Mouse (Mus musculus) hindbrain, embryonic 11.5 days (tissue): ENCODE measurements at regions not wholly inside any gene's neighbourhood (a gene's known extent, or its start where the extent isn't known, plus 50 kb on each side); places are given as distances from the start of the nearest gene placed in this dataset.

Experiments
- ATAC-seq: fragments of 200-750 bp; cut with Nextera tagmentation; 2 replicates; pipeline ENCODE4 v1.8.0; 2017; ENCODE audit warnings: mild to moderate bottlenecking, moderate TSS enrichment, moderate library complexity; ENCODE audit not compliant: low FRiP score
- DNase-seq: peaks from one replicate; pipeline ENCODE4 v3.0.0-alpha.2; 2015; ENCODE audit warnings: low spot score
- H3K27ac ChIP-seq: fragments of 300-500 bp; sonication (generic); 2 replicates; pipeline ENCODE4 v1.5.1; 2014; ENCODE audit warnings: mild to moderate bottlenecking, low read depth, low read length
- H3K27me3 ChIP-seq: fragments of 300-500 bp; sonication (generic); 2 replicates; pipeline ENCODE4 v1.6.1; 2014; ENCODE audit warnings: mild to moderate bottlenecking, low read length, moderate library complexity, mixed read lengths; ENCODE audit not compliant: control insufficient read depth, insufficient read depth
- H3K36me3 ChIP-seq: fragments of 300-500 bp; sonication (generic); 2 replicates; pipeline ENCODE4 v1.6.1; 2014; ENCODE audit warnings: mild to moderate bottlenecking, low read length, moderate library complexity, mixed read lengths; ENCODE audit not compliant: control insufficient read depth, insufficient read depth
- H3K4me1 ChIP-seq: fragments of 300-500 bp; sonication (generic); replicated peaks from 2 replicates; pipeline ENCODE4 v1.6.1; 2014; ENCODE audit warnings: low read length, mixed read lengths; ENCODE audit not compliant: control insufficient read depth, insufficient read depth
- H3K4me2 ChIP-seq: fragments of 300-500 bp; sonication (generic); replicated peaks from 2 replicates; pipeline ENCODE4 v1.6.1; 2014; ENCODE audit warnings: mild to moderate bottlenecking, low read depth, low read length
- H3K4me3 ChIP-seq: fragments of 300-500 bp; sonication (generic); 2 replicates; pipeline ENCODE4 v1.5.1; 2014; ENCODE audit warnings: low read depth, low read length
- H3K9ac ChIP-seq: fragments of 300-500 bp; sonication (generic); 2 replicates; pipeline ENCODE4 v1.6.1; 2014; ENCODE audit warnings: low read depth, low read length
- H3K9me3 ChIP-seq: fragments of 300-500 bp; sonication (generic); 2 replicates; pipeline ENCODE4 v1.6.1; 2016; ENCODE audit warnings: low read length; ENCODE audit not compliant: control insufficient read depth
- WGBS: fragments of 180-500 bp; shearing (Covaris S2); extraction: QIAGEN DNeasy Blood & Tissue Kit; methylation state at CpG from one replicate; pipeline ENCODE4 v1.1.7; 2014; 5-methylcytosine and 5-hydroxymethylcytosine counted together

- whole genome bisulfite sequencing, result 71% methylated on average over 5 of the region's 5 CpGs
These were observed 90.4 kb downstream of the Tmx1 start for GRCm38 (mm10) chr12:70543299-70543698.

GRCm38 (mm10) chr12:70544326-70544725 lies 91.4 kb downstream of the Tmx1 start:
- no peak overlapping the region for H3K4me2 ChIP-seq
- no peaks in the 10 kb centered on the region for H3K9me3 ChIP-seq
- no peaks in the 10 kb centered on the region for H3K4me1 ChIP-seq
- no peak overlapping the region for H3K4me3 ChIP-seq
- DNase-seq (no peak), ATAC-seq (no peak)
- no peak overlapping the region for H3K9ac ChIP-seq
- no peak overlapping the region for H3K27ac ChIP-seq
- WGBS, result 29% methylated on average over 12 of the region's 12 CpGs
- no peaks in the 10 kb centered on the region for H3K27me3 ChIP-seq
- H3K36me3 ChIP-seq, result no peaks in the 10 kb centered on the region

More at GRCm38 (mm10) chr12:70543299-70543698, 90.4 kb downstream of the Tmx1 start:
- H3K36me3 ChIP-seq, result no peaks in the 10 kb centered on the region
- DNase-seq, result no peak
- no peak for ATAC-seq
- no peak overlapping the region for H3K9ac ChIP-seq
- H3K27ac ChIP-seq, result no peak overlapping the region
- H3K9me3 ChIP-seq, result no peaks in the 10 kb centered on the region
- no peak overlapping the region for H3K4me2 ChIP-seq
- H3K4me1 ChIP-seq, result no peaks in the 10 kb centered on the region
- no peak overlapping the region for H3K4me3 ChIP-seq
- H3K27me3 ChIP-seq, result no peaks in the 10 kb centered on the region

- Histone ChIP-seq H3K4me1 (no peaks in the 10 kb centered on the region), H3K36me3 (no peaks in the 10 kb centered on the region), H3K27me3 (no peaks in the 10 kb centered on the region), H3K4me3 (no peak overlapping the region), H3K4me2 (no peak overlapping the region), H3K27ac (no peak overlapping the region), H3K9me3 (no peaks in the 10 kb centered on the region), H3K9ac (no peak overlapping the region)
- no peak for DNase-seq
- 69% methylated on average over 7 of the region's 7 CpGs for WGBS
- ATAC-seq, result no peak
These were observed 92.1 kb downstream of the Tmx1 start for GRCm38 (mm10) chr12:70544850-70545510.

- H3K4me1 ChIP-seq, result no peaks in the 10 kb centered on the region
- H3K36me3 ChIP-seq, result no peaks in the 10 kb centered on the region
- H3K27ac ChIP-seq, result no peak overlapping the region
- WGBS, result 57% methylated on average over 6 of the region's 6 CpGs
- H3K9ac ChIP-seq, result no peak overlapping the region
- no peaks in the 10 kb centered on the region for H3K27me3 ChIP-seq
- no peaks in the 10 kb centered on the region for H3K9me3 ChIP-seq
- ATAC-seq (no peak), DNase-seq (no peak)
- no peak overlapping the region for H3K4me2 ChIP-seq
- no peak overlapping the region for H3K4me3 ChIP-seq
These were observed 94.3 kb downstream of the Tmx1 start for GRCm38 (mm10) chr12:70547199-70547598.

GRCm38 (mm10) chr12:70549296-70549695 lies 96.4 kb downstream of the Tmx1 start:
- Histone ChIP-seq H3K4me1 (no peaks in the 10 kb centered on the region), H3K27ac (no peak overlapping the region), H3K9ac (no peak overlapping the region), H3K36me3 (no peaks in the 10 kb centered on the region), H3K4me3 (no peak overlapping the region), H3K9me3 (no peaks in the 10 kb centered on the region), H3K27me3 (no peaks in the 10 kb centered on the region), H3K4me2 (no peak overlapping the region)
- 86% methylated on average over 9 of the region's 9 CpGs for WGBS
- DNase-seq (no peak), ATAC-seq (no peak)

GRCm38 (mm10) chr12:70553866-70554265 lies 101.0 kb downstream of the Tmx1 start:
- Histone ChIP-seq H3K27ac (no peak overlapping the region), H3K27me3 (no peaks in the 10 kb centered on the region), H3K4me2 (no peak overlapping the region), H3K4me3 (no peak overlapping the region), H3K9ac (no peak overlapping the region), H3K9me3 (no peaks in the 10 kb centered on the region), H3K36me3 (no peaks in the 10 kb centered on the region), H3K4me1 (0 out of 2 replicates have a peak, but pooled peaks cover 2% of the 10 kb centered on the region)
- DNase-seq, result no peak
- no peak for ATAC-seq
- 29% methylated on average over 6 of the region's 6 CpGs for WGBS

- 28% methylated on average over 7 of the region's 7 CpGs for WGBS
These were observed 101.7 kb downstream of the Tmx1 start for GRCm38 (mm10) chr12:70554586-70554985.

GRCm38 (mm10) chr12:70555723-70556122 lies 102.8 kb downstream of the Tmx1 start:
- H3K27me3 ChIP-seq, result no peaks in the 10 kb centered on the region
- no peaks in the 10 kb centered on the region for H3K9me3 ChIP-seq
- DNase-seq, result no peak
- H3K4me1 ChIP-seq, result 0 out of 2 replicates have a peak, but pooled peaks cover 2% of the 10 kb centered on the region
- no peaks in the 10 kb centered on the region for H3K36me3 ChIP-seq
- no peak for ATAC-seq
- no peak overlapping the region for H3K27ac ChIP-seq
- H3K4me2 ChIP-seq, result no peak overlapping the region
- no peak overlapping the region for H3K4me3 ChIP-seq
- no peak overlapping the region for H3K9ac ChIP-seq
- 83% methylated on average over 3 of the region's 3 CpGs for WGBS

More at GRCm38 (mm10) chr12:70554586-70554985, 101.7 kb downstream of the Tmx1 start:
- no peaks in the 10 kb centered on the region for H3K27me3 ChIP-seq
- no peaks in the 10 kb centered on the region for H3K9me3 ChIP-seq
- H3K4me1 ChIP-seq, result 0 out of 2 replicates have a peak, but pooled peaks cover 2% of the 10 kb centered on the region
- ATAC-seq, result no peak
- H3K9ac ChIP-seq, result no peak overlapping the region
- DNase-seq, result no peak
- no peak overlapping the region for H3K4me3 ChIP-seq
- H3K27ac ChIP-seq, result no peak overlapping the region
- H3K36me3 ChIP-seq, result no peaks in the 10 kb centered on the region
- no peak overlapping the region for H3K4me2 ChIP-seq

GRCm38 (mm10) chr12:70556820-70557219 lies 103.9 kb downstream of the Tmx1 start:
- Histone ChIP-seq H3K9me3 (no peaks in the 10 kb centered on the region), H3K9ac (no peak overlapping the region), H3K27me3 (no peaks in the 10 kb centered on the region), H3K4me3 (no peak overlapping the region), H3K36me3 (no peaks in the 10 kb centered on the region), H3K27ac (no peak overlapping the region), H3K4me1 (0 out of 2 replicates have a peak, but pooled peaks cover 2% of the 10 kb centered on the region), H3K4me2 (no peak overlapping the region)
- no peak for DNase-seq
- 94% methylated on average over 6 of the region's 6 CpGs for WGBS
- ATAC-seq, result no peak
